Mouse (Mus musculus): ENCODE measurements at regions not wholly inside any gene's neighbourhood (a gene's known extent, or its start where the extent isn't known, plus 50 kb on each side); places are given as distances from the start of the nearest gene placed in this dataset.

- no peak for DNase-seq (ENCODE audit: low spot score, missing footprints)
- Histone ChIP-seq H3K36me3 (ENCODE audit: control insufficient read depth, insufficient read depth, low read length) (no peaks in the 10 kb centered on the region), H3K27me3 (ENCODE audit: control insufficient read depth, insufficient read depth, low read length) (peaks cover 7% of the 10 kb centered on the region; the same call in 1 of the 2 replicates), H3K4me1 (ENCODE audit: control insufficient read depth, insufficient read depth, low read length) (no peaks in the 10 kb centered on the region; the same call in 1 of the 2 replicates), H3K27ac (ENCODE audit: low read depth, low read length) (no peak overlapping the region), H3K4me3 (ENCODE audit: low read depth, low read length) (no peak overlapping the region), H3K9ac (ENCODE audit: low read length) (no peak overlapping the region), H3K9me3 (ENCODE audit: control insufficient read depth, low read length) (no peaks in the 10 kb centered on the region), H3K4me2 (no peak overlapping the region)
- ATAC-seq (ENCODE audit: low FRiP score) = no peak
- 78% methylated on average over 3 of the region's 3 CpGs for WGBS
Measured at GRCm38 (mm10) chr9:118390679-118391078, 87.3 kb upstream of the Eomes start.

DNA sequence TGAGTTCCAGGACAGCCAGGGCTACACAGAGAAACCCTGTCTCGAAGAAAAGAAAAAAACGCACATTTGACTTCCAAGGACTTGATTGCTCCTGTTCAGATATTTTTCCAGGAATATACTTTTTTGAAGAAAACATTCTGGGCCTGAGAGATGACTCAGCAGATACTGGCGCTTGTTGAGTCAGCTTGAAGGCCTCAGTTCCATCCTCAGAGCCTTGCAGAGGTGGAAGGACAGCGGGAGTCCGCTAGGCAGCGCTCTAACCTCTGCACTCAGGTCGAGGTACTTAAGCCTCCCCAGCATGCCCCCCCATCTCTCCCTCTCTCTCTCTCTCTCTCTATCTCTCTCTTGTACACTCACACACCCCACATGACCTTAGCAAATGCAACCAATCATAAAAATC is 86.3 kb upstream of the Eomes start:
- Histone ChIP-seq H3K36me3 (ENCODE audit: control insufficient read depth, insufficient read depth, low read length) (no peaks in the 10 kb centered on the region), H3K27me3 (ENCODE audit: control insufficient read depth, insufficient read depth, low read length) (peaks cover 7% of the 10 kb centered on the region; the same call in 1 of the 2 replicates), H3K9ac (ENCODE audit: low read length) (no peak overlapping the region), H3K4me3 (ENCODE audit: low read depth, low read length) (no peak overlapping the region), H3K9me3 (ENCODE audit: control insufficient read depth, low read length) (no peaks in the 10 kb centered on the region), H3K27ac (ENCODE audit: low read depth, low read length) (no peak overlapping the region), H3K4me2 (no peak overlapping the region), H3K4me1 (ENCODE audit: control insufficient read depth, insufficient read depth, low read length) (no peaks in the 10 kb centered on the region; the same call in 1 of the 2 replicates)
- no peak for ATAC-seq (ENCODE audit: low FRiP score)
- 60% methylated on average over 7 of the region's 7 CpGs for WGBS
- DNase-seq (ENCODE audit: low spot score, missing footprints) = no peak

- Histone ChIP-seq H3K9ac (ENCODE audit: low read length) (no peak overlapping the region), H3K4me3 (ENCODE audit: low read depth, low read length) (no peak overlapping the region), H3K4me2 (no peak overlapping the region), H3K36me3 (ENCODE audit: control insufficient read depth, insufficient read depth, low read length) (no peaks in the 10 kb centered on the region), H3K27ac (ENCODE audit: low read depth, low read length) (no peak overlapping the region), H3K27me3 (ENCODE audit: control insufficient read depth, insufficient read depth, low read length) (peaks cover 5% of the 10 kb centered on the region; the same call in 1 of the 2 replicates), H3K4me1 (ENCODE audit: control insufficient read depth, insufficient read depth, low read length) (no peaks in the 10 kb centered on the region; the same call in 1 of the 2 replicates), H3K9me3 (ENCODE audit: control insufficient read depth, low read length) (no peaks in the 10 kb centered on the region)
- ATAC-seq (ENCODE audit: low FRiP score) (no peak), DNase-seq (ENCODE audit: low spot score, missing footprints) (no peak)
- 88% methylated on average over 1 of the region's 1 CpGs for WGBS
Measured at GRCm38 (mm10) chr9:118392796-118393195, 85.2 kb upstream of the Eomes start.

- no peak overlapping the region for H3K4me2 ChIP-seq
- no peak for DNase-seq (ENCODE audit: low spot score, missing footprints)
- no peaks in the 10 kb centered on the region; the same call in 1 of the 2 replicates for H3K4me1 ChIP-seq (ENCODE audit: control insufficient read depth, insufficient read depth, low read length)
- H3K27me3 ChIP-seq (ENCODE audit: control insufficient read depth, insufficient read depth, low read length) = peaks cover 5% of the 10 kb centered on the region; the same call in 1 of the 2 replicates
- no peak overlapping the region for H3K27ac ChIP-seq (ENCODE audit: low read depth, low read length)
- no peaks in the 10 kb centered on the region for H3K9me3 ChIP-seq (ENCODE audit: control insufficient read depth, low read length)
- no peaks in the 10 kb centered on the region for H3K36me3 ChIP-seq (ENCODE audit: control insufficient read depth, insufficient read depth, low read length)
- no peak for ATAC-seq (ENCODE audit: low FRiP score)
- H3K9ac ChIP-seq (ENCODE audit: low read length) = no peak overlapping the region
- WGBS = 58% methylated on average over 4 of the region's 4 CpGs
- no peak overlapping the region for H3K4me3 ChIP-seq (ENCODE audit: low read depth, low read length)
Measured at GRCm38 (mm10) chr9:118393567-118393966, 84.4 kb upstream of the Eomes start.

GRCm38 (mm10) chr9:118396425-118397053 is 81.5 kb upstream of the Eomes start:
- WGBS = 75% methylated on average over 2 of the region's 2 CpGs
- no peaks in the 10 kb centered on the region for H3K4me1 ChIP-seq (ENCODE audit: control insufficient read depth, insufficient read depth, low read length)
- no peak overlapping the region for H3K27ac ChIP-seq (ENCODE audit: low read depth, low read length)
- H3K4me3 ChIP-seq (ENCODE audit: low read depth, low read length) = no peak overlapping the region
- DNase-seq (ENCODE audit: low spot score, missing footprints) = no peak
- H3K36me3 ChIP-seq (ENCODE audit: control insufficient read depth, insufficient read depth, low read length) = no peaks in the 10 kb centered on the region
- no peaks in the 10 kb centered on the region for H3K27me3 ChIP-seq (ENCODE audit: control insufficient read depth, insufficient read depth, low read length)
- H3K4me2 ChIP-seq = no peak overlapping the region
- H3K9me3 ChIP-seq (ENCODE audit: control insufficient read depth, low read length) = no peaks in the 10 kb centered on the region
- no peak for ATAC-seq (ENCODE audit: low FRiP score)
- H3K9ac ChIP-seq (ENCODE audit: low read length) = no peak overlapping the region

GRCm38 (mm10) chr9:118400520-118400919 is 77.5 kb upstream of the Eomes start:
- H3K9ac ChIP-seq (ENCODE audit: low read length) = no peak overlapping the region
- no peaks in the 10 kb centered on the region for H3K36me3 ChIP-seq (ENCODE audit: control insufficient read depth, insufficient read depth, low read length)
- H3K4me2 ChIP-seq = no peak overlapping the region
- H3K4me3 ChIP-seq (ENCODE audit: low read depth, low read length) = no peak overlapping the region
- no peak for DNase-seq (ENCODE audit: low spot score, missing footprints)
- H3K27ac ChIP-seq (ENCODE audit: low read depth, low read length) = no peak overlapping the region
- no peaks in the 10 kb centered on the region for H3K4me1 ChIP-seq (ENCODE audit: control insufficient read depth, insufficient read depth, low read length)
- no peaks in the 10 kb centered on the region for H3K27me3 ChIP-seq (ENCODE audit: control insufficient read depth, insufficient read depth, low read length)
- no peaks in the 10 kb centered on the region for H3K9me3 ChIP-seq (ENCODE audit: control insufficient read depth, low read length)
- WGBS = 79% methylated on average over 3 of the region's 3 CpGs
- ATAC-seq (ENCODE audit: low FRiP score) = no peak

- Histone ChIP-seq H3K27me3 (ENCODE audit: control insufficient read depth, insufficient read depth, low read length) (no peaks in the 10 kb centered on the region), H3K4me2 (no peak overlapping the region), H3K9ac (ENCODE audit: low read length) (no peak overlapping the region), H3K9me3 (ENCODE audit: control insufficient read depth, low read length) (no peaks in the 10 kb centered on the region), H3K36me3 (ENCODE audit: control insufficient read depth, insufficient read depth, low read length) (no peaks in the 10 kb centered on the region), H3K27ac (ENCODE audit: low read depth, low read length) (no peak overlapping the region), H3K4me1 (ENCODE audit: control insufficient read depth, insufficient read depth, low read length) (no peaks in the 10 kb centered on the region), H3K4me3 (ENCODE audit: low read depth, low read length) (no peak overlapping the region)
- ATAC-seq (ENCODE audit: low FRiP score) = no peak
- DNase-seq (ENCODE audit: low spot score, missing footprints) = no peak
Measured at GRCm38 (mm10) chr9:118401170-118401569, 76.8 kb upstream of the Eomes start.

- DNase-seq (ENCODE audit: low spot score, missing footprints) = no peak
- no peaks in the 10 kb centered on the region for H3K36me3 ChIP-seq (ENCODE audit: control insufficient read depth, insufficient read depth, low read length)
- no peak for ATAC-seq (ENCODE audit: low FRiP score)
- H3K4me1 ChIP-seq (ENCODE audit: control insufficient read depth, insufficient read depth, low read length) = no peaks in the 10 kb centered on the region
- no peak overlapping the region for H3K27ac ChIP-seq (ENCODE audit: low read depth, low read length)
- no peak overlapping the region for H3K4me3 ChIP-seq (ENCODE audit: low read depth, low read length)
- H3K9me3 ChIP-seq (ENCODE audit: control insufficient read depth, low read length) = no peaks in the 10 kb centered on the region; the same call in 1 of the 2 replicates
- H3K27me3 ChIP-seq (ENCODE audit: control insufficient read depth, insufficient read depth, low read length) = no peaks in the 10 kb centered on the region
- H3K9ac ChIP-seq (ENCODE audit: low read length) = no peak overlapping the region
- no peak overlapping the region for H3K4me2 ChIP-seq
- 69% methylated on average over 6 of the region's 6 CpGs for WGBS
Measured at GRCm38 (mm10) chr9:118404867-118405266, 73.1 kb upstream of the Eomes start.

DNA sequence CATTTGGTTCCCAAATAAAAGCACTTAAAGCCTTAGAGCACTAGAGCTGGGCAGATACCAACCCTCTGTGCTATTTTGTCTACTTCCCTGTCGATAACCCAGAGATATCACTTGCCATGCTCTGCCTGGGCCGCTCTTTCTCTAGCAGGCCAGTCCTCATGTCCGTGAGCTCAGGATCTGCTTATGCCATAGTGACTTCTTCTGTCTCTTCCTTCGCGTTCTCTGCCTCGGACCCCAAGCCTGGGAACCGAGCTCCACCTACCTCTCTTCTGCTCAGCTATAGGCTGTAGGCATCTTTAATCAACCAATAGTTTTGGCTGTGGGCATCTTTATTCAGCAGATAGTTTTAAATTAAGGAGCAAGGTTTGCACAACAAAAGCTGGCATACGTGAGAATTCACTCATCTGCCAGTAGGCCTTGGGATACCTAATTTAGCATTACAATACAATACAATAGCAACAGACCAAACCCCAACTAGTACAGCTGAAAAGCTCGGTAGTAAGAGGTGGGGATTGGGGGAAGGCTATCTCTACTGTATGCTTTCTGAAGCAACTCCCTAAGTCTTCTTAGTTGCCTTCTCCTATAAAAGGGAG is 72.0 kb upstream of the Eomes start:
- Histone ChIP-seq H3K4me3 (ENCODE audit: low read depth, low read length) (no peak overlapping the region), H3K9ac (ENCODE audit: low read length) (no peak overlapping the region), H3K27me3 (ENCODE audit: control insufficient read depth, insufficient read depth, low read length) (no peaks in the 10 kb centered on the region), H3K27ac (ENCODE audit: low read depth, low read length) (no peak overlapping the region), H3K4me2 (no peak overlapping the region), H3K4me1 (ENCODE audit: control insufficient read depth, insufficient read depth, low read length) (no peaks in the 10 kb centered on the region), H3K9me3 (ENCODE audit: control insufficient read depth, low read length) (no peaks in the 10 kb centered on the region; the same call in 1 of the 2 replicates), H3K36me3 (ENCODE audit: control insufficient read depth, insufficient read depth, low read length) (no peaks in the 10 kb centered on the region)
- 64% methylated on average over 9 of the region's 9 CpGs for WGBS
- no peak for ATAC-seq (ENCODE audit: low FRiP score)
- no peak for DNase-seq (ENCODE audit: low spot score, missing footprints)

Data from midbrain, embryonic 11.5 days (tissue).